Mouse (Mus musculus) gastrocnemius, postnatal 36 days (tissue): ENCODE results near the gene Nme3. TPM values are rescaled to one million over a fixed set of nuclear protein-coding genes. Genes with fewer than 3 reads are reported as not detected.

ENCODE experiments used
- DNase-seq, 2 experiments: peaks; one replicate each; pipeline ENCODE4 v3.0.0; 2022
- intact Hi-C: fragments of 180-260 bp; cut with DNase I; formaldehyde crosslinking; loops from one replicate; pipeline ENCODE4 v1.15.1; 2025
- total RNA-seq, 2 experiments: library from RNA; stranded (reverse); gene quantifications; 2 replicates each; pipeline ENCODE4 v1.2.3; 2021

Gene Nme3
- total RNA-seq, 2 experiments from 2014 or later, result 10.3 to 11.7 TPM

- no peak for DNase-seq
- intact Hi-C loops, result loop anchor here (10.0 kb wide), 1 partner anchor 929 kb away; the partner anchor contains the start of genes Jmjd8 and Wdr24
Observed at GRCm38 (mm10) chr17:24895571-24896240, 594 bp upstream of the Nme3 start.

DNA sequence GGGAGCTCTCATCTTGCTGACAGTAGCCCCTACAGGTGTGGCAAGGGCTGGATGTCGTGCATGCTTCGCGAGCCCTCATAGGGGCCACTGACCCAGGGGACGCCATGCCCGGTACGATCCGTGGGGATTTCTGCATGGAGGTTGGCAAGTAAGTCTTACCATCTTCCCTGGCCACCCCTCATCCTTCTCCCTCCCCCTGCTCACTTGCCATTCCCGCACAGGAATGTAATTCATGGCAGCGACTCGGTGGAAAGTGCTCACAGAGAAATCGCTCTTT, 631 bp downstream of the Nme3 start:
- DNase-seq, result no peak
- intact Hi-C loops, result loop anchor here (10.0 kb wide), 1 partner anchor 928 kb away; the partner anchor contains the start of genes Jmjd8 and Wdr24

DNA sequence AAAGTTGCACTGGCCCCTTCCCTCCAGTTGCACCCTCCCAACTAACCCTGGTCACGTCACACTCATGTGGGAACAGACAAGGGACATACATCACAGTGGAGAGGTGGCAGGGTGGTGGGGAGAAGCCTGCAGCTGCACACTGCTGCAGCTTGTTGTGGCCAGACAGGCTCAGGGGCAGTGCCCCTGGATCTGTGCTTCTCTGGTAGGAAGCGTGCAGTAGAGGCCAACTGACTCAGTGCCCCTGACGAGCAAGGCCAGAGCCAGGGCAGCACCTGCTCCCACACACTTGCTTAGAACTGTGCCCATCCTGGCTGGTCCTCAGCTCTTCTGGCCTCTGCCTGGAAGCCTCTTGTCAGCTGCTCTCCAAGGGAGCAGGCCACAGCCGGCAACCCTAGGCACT, 1.3 kb downstream of the Nme3 start:
- DNase-seq, result no peak
- intact Hi-C loops, result loop anchor here (10.0 kb wide), 1 partner anchor 927 kb away; the partner anchor contains the start of genes Jmjd8 and Wdr24

DNA sequence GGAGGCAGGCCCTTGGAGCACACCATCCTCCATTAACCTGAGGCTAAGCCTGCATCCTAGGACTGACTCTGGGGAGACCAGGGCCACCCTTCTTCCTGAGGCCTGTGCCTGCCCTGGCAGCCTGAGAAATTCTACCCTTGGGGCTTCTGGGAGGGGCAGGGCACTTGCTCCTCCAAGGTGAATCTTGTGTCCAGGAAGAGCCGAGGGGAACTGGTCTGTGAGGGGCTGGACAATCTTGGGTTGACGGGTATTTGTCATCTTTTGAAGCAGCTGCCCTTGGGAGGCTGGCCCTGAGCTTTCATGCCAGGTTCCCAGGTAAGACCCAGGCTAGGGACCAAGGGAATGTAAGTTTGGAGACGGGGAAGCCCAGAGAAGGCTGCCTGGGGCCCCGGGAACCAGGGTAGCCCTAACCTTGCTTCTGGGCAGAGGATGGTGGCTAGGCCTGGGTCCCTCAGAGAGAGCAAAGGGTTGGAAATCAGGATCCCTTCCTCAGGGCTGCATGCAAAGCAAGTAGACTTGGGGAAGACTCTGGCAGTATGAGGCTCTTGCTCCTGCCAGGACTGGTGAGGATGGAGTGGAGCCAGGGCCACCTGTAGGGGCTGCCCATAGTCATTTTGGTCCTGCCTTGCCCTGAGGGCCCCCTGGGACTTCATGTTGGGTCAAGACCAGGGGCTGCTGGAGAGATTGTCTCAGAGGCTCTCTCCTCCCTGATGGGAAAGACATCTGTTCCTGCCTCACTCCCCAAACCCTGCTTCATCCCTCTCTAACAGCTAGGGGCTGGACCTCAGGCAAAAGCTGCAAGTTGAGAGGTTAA, 1.9 kb downstream of the Nme3 start:
- intact Hi-C loops, result loop anchor here (10.0 kb wide), 1 partner anchor 927 kb away; the partner anchor contains the start of genes Jmjd8 and Wdr24
- no peak for DNase-seq

DNA sequence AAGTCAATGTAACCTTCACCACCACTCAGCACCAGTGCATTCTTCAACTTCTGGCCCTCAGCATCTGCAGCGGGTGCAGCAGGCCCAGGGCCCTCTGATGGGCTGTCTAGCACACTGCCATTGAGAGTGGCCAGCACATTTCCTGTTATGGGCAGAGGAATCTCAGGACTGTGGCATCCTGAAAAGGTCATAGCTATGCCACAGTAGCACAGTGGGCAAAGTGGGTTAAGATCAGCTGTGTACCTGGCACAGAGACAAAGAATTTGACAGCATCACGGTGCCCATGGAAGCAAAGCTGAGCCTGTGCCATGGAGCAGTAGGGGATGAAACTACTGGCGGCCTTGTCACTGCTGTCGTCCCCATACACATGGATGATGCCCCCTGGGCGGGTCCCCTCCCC, 2.9 kb downstream of the Nme3 start:
- intact Hi-C loops, result loop anchor here (10.0 kb wide), 1 partner anchor 926 kb away; the partner anchor contains the start of genes Jmjd8 and Wdr24
- no peak for DNase-seq

GRCm38 (mm10) chr17:24900014-24900413, 3.7 kb downstream of the Nme3 start:
- intact Hi-C loops, result loop anchor here (5.0 kb wide), 1 partner anchor 158 kb away; no protein-coding TSS in a partner anchor
- DNase-seq, result no peak

DNA sequence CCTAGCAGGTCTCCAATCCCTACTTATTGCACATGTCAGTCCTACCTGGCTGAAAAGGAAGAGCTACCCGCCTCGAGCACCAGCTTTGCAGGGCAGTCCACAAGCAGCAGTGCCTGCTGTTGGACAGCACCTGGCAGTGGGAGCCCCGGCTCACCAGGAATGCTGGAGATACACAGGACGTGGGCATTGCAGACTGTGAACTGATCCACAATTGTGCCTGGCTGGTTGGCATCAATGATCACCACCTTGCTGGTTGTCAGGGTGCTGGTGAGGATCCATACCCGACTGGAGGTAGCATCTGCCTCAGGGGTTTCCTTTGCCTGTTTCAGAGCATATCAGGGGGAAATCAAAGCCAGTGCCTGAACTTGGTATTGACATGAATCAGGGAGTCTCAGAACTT, 5.8 kb downstream of the Nme3 start:
- DNase-seq, result no peak
- intact Hi-C loops, result loop anchor here (5.0 kb wide), 1 partner anchor 160 kb away; no protein-coding TSS in a partner anchor

DNA sequence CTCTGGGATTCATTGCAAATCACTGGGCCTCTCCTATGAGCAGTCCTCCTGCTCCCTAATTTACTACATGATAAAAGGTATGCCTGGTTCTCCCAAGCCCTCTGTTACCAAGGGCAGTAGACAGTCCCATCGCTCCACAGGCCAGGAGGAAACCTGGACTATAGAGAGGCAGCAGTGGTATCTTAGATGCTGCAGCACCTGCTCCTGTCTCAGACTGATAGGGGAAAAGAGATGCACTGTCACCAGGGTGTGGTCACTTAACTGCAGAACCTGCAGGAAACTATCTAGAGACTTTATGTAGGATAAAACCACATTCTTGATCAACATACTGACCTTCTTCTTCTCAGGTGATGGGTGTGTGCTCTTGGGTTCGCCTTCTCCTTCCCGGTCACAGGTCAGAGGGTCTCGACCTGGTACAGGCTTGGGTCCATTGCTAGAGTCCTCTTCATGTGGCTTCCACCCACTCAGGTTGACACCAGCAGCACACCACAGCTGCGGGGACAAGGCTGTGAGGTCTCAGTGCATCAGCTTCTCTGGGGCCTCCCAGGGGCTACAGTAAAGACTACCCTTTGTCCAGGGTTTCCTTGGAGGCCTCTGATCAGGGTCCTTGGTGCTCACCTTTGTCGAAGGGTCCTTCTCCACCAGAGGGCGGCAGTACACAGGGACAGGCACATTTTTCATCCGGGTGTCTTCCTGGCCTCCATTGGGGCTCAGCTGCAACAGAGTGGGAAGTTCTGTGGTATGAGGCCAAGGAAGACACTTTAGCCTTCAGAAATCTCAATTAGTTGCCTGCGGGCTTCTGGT, 6.6 kb downstream of the Nme3 start:
- intact Hi-C loops, result loop anchor here (5.0 kb wide), 1 partner anchor 161 kb away; no protein-coding TSS in a partner anchor
- no peak for DNase-seq

- intact Hi-C loops, result loop anchor here (5.0 kb wide), 1 partner anchor 161 kb away; no protein-coding TSS in a partner anchor
- DNase-seq, result no peak
Observed at GRCm38 (mm10) chr17:24903767-24904166, 7.5 kb downstream of the Nme3 start.

DNA sequence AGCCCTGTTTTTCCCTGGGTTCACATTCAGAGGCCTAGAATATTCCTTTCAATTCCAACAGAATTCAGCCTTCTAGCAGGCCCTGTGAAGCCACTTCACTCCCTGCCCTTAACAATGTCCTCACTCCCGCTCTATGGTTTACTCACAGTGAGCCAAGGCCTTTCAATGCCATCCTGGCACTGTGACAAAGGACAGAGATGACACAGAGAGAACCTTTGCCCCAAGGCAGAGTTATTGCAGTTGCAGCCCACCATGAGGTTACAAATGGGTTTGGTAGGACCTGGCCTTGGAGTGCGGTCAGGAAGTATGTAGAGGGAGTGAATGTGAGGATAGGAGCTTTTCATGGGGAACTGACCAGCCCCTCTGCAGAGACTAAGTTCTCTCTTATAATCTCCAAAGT, 11.3 kb downstream of the Nme3 start:
- DNase-seq, result no peak
- intact Hi-C loops, result no loop called here

DNA sequence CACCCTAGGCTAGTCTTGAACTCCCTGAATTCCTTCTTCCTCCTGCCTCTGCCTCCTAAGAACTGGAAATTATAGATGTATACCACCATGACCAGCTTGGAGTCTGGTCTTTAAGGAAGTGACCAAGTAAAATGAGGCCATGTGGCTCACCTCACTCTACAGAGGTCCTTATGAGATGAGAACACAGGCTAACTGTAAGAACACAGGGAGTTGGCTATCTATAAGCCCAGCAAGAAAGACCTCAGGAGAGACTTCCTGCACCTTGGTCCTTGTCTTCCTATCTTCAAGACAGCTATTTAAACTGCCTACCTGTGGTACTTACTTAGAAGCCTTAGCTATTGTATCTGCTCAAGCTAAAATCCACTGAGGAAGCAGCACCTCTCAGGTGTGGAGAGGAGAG, 17.7 kb downstream of the Nme3 start:
- intact Hi-C loops, result no loop called here
- DNase-seq, result no peak

- DNase-seq, result no peak
- intact Hi-C loops, result no loop called here
Observed at GRCm38 (mm10) chr17:24923246-24923645, 26.9 kb downstream of the Nme3 start.

GRCm38 (mm10) chr17:24929506-24929905, 33.2 kb downstream of the Nme3 start:
- no peak for DNase-seq

GRCm38 (mm10) chr17:24932431-24932830, 36.1 kb downstream of the Nme3 start:
- intact Hi-C loops, result no loop called here
- DNase-seq, result no peak

More at GRCm38 (mm10) chr17:24929506-24929905, 33.2 kb downstream of the Nme3 start:
- intact Hi-C loops, result no loop called here

- intact Hi-C loops, result no loop called here
Observed at GRCm38 (mm10) chr17:24933163-24933562, 36.9 kb downstream of the Nme3 start.

DNA sequence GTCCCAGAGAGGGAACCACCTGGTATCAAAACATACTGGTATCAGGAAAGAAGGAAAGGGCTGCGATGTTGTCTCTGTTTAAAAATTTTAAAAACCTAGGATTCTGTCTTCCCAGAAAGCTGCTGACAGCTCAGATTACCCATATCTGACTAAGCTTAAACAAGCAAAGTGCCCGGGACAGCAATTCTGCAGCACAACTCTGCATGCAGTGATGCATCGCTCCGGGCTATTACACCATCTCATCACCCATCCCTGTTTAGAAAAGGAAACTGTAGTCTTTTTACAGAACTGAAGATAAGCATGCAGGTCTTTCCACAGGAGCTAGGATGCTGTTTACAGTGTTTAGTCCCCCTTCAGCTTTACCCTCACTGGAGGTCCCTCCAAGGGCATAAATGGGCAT, 38.6 kb downstream of the Nme3 start:
- no peak for DNase-seq
- intact Hi-C loops, result loop anchor here (5.0 kb wide), 1 partner anchor 77 kb away; no protein-coding TSS in a partner anchor

More at GRCm38 (mm10) chr17:24933163-24933562, 36.9 kb downstream of the Nme3 start:
- DNase-seq, result no peak

- DNase-seq, result no peak
- intact Hi-C loops, result loop anchor here (5.0 kb wide), 1 partner anchor 77 kb away; no protein-coding TSS in a partner anchor
Observed at GRCm38 (mm10) chr17:24935666-24936065, 39.4 kb downstream of the Nme3 start.

GRCm38 (mm10) chr17:24936259-24937237, 40.2 kb downstream of the Nme3 start, which contains the start of gene Mapk8ip3:
Mapk8ip3 (minus strand) TSS chr17:24936977.
- intact Hi-C loops, result loop anchor here (5.0 kb wide), 1 partner anchor 76 kb away; no protein-coding TSS in a partner anchor
- peak; percentile 94 to 96 for DNase-seq

GRCm38 (mm10) chr17:24937266-24937665, 41.0 kb downstream of the Nme3 start:
- intact Hi-C loops, result loop anchor here (5.0 kb wide), 1 partner anchor 75 kb away; no protein-coding TSS in a partner anchor
- no peak for DNase-seq
